Mouse (Mus musculus) Patski (cell line): ENCODE measurements around the gene Pum2. TPM values are rescaled to one million over a fixed set of nuclear protein-coding genes. Genes with fewer than 3 reads are reported as not detected.

Experiments used
- ATAC-seq: fragments of 100-300 bp; one replicate; pipeline ENCODE4 v1.8.0; 2021
- CTCF ChIA-PET: fragments of 350-600 bp; sonication (Branson Sonifier 250); formaldehyde crosslinking; loops from one replicate; lab custom pipeline; 2022; ENCODE audit warnings: inconsistent platforms; lab: Charles Lee
- POLR2A ChIA-PET: fragments of 350-600 bp; sonication (Branson Sonifier 250); formaldehyde crosslinking; loops from one replicate; lab custom pipeline; 2022; ENCODE audit warnings: antibody characterized with exemption, inconsistent platforms; lab: Charles Lee
- DNase-seq: peaks from one replicate; pipeline ENCODE4 v3.0.0-alpha.2; 2011; ENCODE audit warnings: low read depth, low spot score
- H3K27me3 ChIP-seq: fragments of 371-371 bp; one replicate; pipeline ENCODE4 v1.5.1; 2021
- CTCF ChIP-seq: fragments of 100-300 bp; IDR thresholded peaks from one replicate; pipeline ENCODE4 v1.5.1; 2021
- in situ Hi-C: fragments of 300-500 bp; cut with MboI; formaldehyde crosslinking; loops from 3 replicates; pipeline ENCODE4 v1.11.1; 2018; ENCODE audit warnings: low pct_unique_long_range_greater_than_20kb, mixed read lengths
- polyA plus RNA-seq: library from polyadenylated mRNA; unstranded; gene quantifications from one replicate; pipeline ENCODE4 v1.2.3, GENCODE M21; 2021

Gene Pum2
- polyA plus RNA-seq, 1 experiment from 2014 or later: 107 TPM

DNA sequence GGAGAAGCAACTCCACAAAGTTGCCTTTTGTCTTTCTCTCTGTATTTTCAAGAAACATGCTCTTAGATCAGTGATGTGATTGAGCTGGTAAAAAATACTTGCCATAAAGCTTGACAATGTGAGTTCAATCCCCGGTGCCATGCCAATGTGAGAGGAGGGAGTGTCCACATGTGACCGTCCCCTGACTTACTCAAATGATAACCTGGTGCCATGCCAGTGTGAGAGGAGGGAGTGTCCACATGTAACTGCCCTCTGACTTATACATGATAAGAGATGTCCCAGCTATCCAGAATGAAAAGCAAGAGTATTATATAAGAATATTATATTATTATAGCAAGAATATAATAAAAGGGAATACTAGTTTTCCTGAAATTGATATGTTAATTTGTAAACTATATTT, 34.9 kb downstream of the Pum2 start:
- in situ Hi-C loops: no loop called here
- no peaks in the 10 kb centered on the region for H3K27me3 ChIP-seq
- TF ChIP-seq CTCF: no peak
- ATAC-seq (no peak), DNase-seq (no peak)
- CTCF ChIA-PET: interaction anchor here (1.2 to 1.7 kb wide), 2 partner anchors 10 to 12 kb away, joined by 3 to 8 read pairs; no protein-coding TSS in a partner anchor
- POLR2A ChIA-PET: no interaction called here

DNA sequence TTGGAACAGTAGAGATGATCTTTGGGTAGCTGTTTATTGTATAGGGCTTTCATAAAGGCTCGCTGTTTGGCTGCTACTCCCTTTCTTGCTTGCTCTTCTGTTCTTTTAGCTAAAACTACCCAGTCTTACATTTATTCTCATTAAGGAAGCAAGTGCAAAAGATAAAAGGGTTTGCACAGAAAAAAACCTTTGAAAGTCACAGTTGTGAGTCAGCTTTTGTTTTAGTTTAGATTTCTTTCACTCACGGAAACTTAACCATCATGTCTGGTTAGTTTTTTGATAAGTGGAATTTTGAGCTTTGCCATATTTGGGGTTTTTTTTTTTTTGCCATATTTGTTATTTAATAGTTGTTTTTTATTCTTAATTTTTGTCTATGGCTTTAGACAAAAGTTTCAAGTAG, 38.7 kb downstream of the Pum2 start:
- POLR2A ChIA-PET: no interaction called here
- H3K27me3 ChIP-seq: no peaks in the 10 kb centered on the region
- no peak for TF ChIP-seq CTCF
- ATAC-seq (no peak), DNase-seq (no peak)
- in situ Hi-C loops: no loop called here
- CTCF ChIA-PET: no interaction called here

DNA sequence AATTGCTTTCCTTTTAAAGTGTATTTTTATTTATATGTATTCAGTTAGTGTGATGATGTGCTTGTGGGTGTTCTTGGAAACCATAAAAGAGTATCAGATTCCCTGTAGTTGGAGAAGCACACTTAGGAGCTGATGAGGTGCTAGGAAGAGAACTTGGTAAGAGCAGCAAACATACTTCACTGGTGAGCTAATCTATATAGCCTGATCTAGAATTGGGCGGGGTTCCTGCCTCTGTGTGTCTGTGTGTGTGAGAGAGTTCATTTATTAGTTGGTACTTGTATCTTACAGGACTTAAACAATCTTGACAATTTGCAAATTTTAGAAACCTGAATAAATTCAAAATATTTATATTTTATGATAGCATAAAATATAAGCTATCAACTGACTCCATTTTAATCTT, 42.2 kb downstream of the Pum2 start:
- no peak for TF ChIP-seq CTCF
- in situ Hi-C loops: no loop called here
- ChIA-PET CTCF (no interaction called here), POLR2A (interaction anchor here (0.6 kb wide), 1 partner anchor 41 kb away, joined by 3 read pairs; no protein-coding TSS in a partner anchor)
- ATAC-seq: no peak
- no peak for DNase-seq
- H3K27me3 ChIP-seq: no peaks in the 10 kb centered on the region

DNA sequence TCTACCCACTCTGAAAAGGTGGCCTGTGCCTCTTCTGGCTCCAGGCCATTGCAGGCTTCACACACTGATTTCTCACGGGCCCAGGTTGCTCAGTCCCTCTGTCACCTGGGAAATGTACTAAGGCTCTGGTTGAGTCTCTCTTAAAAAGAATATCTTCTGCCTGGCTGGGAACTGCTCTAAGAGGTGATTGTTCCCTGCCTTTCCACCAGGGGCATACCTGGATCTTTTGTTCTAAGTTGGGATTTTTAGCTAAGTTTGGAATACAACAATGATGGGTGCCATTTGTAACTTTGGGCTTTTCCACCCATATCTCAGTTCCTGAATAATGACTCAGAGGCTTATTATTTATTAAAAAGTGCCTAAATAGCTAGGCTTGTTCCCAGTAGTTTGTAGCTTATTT, 53.0 kb downstream of the Pum2 start:
- in situ Hi-C loops: no loop called here
- DNase-seq (no peak), ATAC-seq (no peak)
- peak; percentile 34 for TF ChIP-seq CTCF
- no peaks in the 10 kb centered on the region for H3K27me3 ChIP-seq
- CTCF ChIA-PET: interaction anchor here (1.2 kb wide), 1 partner anchor 8 kb away, joined by 4 read pairs; no protein-coding TSS in a partner anchor
- POLR2A ChIA-PET: no interaction called here

DNA sequence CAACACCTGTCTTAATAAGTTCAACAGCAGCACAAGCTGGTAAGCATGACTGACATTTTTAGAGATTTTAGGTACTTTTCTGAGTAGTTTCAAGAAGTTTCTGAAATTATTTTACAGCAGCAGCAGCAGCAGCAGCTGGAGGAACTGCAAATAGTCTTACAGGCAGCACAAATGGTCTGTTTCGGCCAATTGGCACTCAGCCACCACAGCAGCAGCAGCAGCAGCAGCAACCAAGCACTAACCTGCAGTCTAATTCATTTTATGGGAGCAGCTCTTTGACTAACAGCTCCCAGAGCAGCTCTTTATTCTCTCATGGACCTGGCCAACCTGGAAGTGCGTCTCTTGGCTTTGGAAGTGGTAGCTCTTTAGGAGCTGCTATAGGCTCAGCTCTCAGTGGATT, 54.8 kb downstream of the Pum2 start:
- no peak for ATAC-seq
- no peaks in the 10 kb centered on the region for H3K27me3 ChIP-seq
- DNase-seq: no peak
- in situ Hi-C loops: no loop called here
- CTCF ChIA-PET: interaction anchor here (1.2 kb wide), 1 partner anchor 36 kb away, joined by 3 read pairs; no protein-coding TSS in a partner anchor
- POLR2A ChIA-PET: no interaction called here
- TF ChIP-seq CTCF: no peak

DNA sequence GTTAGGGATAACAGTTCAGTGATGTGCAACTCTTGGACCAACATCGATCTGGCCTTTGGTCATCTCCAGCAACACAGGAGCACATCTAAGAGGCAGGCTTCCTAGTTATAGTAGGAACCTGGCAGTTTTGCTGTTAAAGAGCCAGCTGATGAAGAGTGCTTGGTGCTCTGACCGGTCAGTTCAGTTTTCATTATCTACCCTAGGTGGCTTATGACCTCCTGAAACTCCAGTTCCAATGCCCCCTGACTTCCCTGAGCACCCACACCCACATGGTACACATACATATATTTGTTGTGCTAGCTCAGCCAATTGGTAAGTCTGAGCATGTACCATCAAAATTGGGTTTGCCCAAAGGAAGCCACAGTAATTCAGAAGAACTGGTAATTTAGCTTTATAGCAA, 79.7 kb downstream of the Pum2 start:
- ATAC-seq (no peak), DNase-seq (no peak)
- in situ Hi-C loops: no loop called here
- TF ChIP-seq CTCF: no peak
- POLR2A ChIA-PET: no interaction called here
- no peaks in the 10 kb centered on the region for H3K27me3 ChIP-seq
- CTCF ChIA-PET: no interaction called here

DNA sequence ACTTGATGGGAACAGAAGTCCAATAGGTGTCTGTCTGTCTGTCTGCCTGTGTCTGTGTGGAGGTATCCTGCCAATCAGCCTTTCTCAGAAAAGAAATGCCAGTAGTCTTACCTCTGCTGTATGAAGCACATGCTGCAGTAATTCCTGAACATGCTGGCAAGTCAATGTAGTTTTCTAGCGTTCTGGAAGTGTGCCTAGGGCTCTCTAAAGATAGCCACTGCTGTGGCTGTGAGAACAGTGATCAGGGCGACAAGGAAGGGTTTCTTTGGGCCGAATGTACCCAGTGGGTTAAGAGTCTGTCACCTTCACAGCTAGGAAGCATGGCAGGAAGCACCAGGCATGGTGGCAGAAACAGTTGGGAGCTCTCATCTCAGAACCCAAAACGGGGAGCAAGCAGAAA, 80.2 kb downstream of the Pum2 start:
- no peaks in the 10 kb centered on the region for H3K27me3 ChIP-seq
- in situ Hi-C loops: no loop called here
- ATAC-seq (no peak), DNase-seq (no peak)
- ChIA-PET POLR2A (no interaction called here), CTCF (no interaction called here)
- no peak for TF ChIP-seq CTCF

DNA sequence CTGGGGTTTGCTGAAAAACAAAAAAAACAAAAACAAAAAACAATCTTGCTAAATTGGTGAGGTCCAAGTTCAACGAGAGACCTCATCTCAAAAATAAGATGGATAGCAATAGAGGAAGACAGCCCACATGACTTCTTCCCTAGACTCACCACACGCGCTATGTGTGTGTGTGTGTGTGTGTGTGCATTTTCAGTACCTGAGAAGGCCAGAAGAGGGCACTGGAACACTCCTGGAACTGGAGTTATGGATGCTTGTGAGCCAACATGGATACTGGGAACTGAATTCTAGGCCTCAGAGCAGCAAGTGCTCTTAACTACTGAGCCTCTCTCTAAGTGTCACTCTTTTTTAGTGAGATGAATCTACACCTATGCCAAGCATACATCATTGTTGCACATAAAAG, 84.1 kb downstream of the Pum2 start:
- in situ Hi-C loops: no loop called here
- ATAC-seq: peak; percentile 15
- no peaks in the 10 kb centered on the region for H3K27me3 ChIP-seq
- TF ChIP-seq CTCF: peak; percentile 54
- DNase-seq: no peak
- ChIA-PET CTCF (no interaction called here), POLR2A (no interaction called here)

DNA sequence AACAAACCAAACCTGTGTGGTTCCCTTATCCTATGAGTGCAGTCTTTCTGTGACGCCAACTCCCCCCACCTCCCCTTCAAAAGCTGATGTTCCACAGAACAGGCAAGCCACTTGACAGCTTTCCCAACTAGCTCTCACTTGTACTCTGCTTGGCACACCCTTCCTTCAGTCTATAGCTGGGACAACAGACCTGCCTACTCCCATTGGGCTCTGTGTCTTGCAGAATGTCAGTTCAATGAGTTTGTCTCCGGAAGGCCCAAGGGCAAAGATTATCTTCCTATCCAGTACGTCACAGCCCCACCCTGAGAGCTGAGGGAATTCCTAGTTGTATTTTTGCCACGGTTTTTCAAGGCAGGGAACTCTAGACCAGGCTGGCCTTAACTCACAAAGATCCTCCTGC, 85.2 kb downstream of the Pum2 start:
- POLR2A ChIA-PET: interaction anchor here (0.7 kb wide), 1 partner anchor 134 kb away, joined by 3 read pairs; no protein-coding TSS in a partner anchor

DNA sequence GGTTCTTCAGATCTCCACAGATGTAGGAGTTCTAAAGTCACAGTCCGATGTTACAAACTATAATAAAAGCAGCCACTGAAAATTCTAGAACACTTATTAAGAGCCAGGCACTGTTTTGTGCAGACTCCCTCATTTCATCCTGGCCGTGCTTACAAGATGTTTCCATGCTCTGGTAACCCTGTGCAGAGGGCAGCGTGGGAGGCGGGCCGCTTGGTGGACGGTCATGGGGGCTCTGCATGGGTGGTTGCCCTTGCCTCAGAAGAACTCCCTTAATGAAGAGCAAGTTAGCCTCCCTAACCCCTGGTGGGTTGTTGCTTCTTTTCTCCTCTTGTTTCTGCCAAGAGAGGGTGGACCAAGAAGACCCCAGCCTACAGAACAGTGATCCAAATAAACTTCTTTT, 85.8 kb downstream of the Pum2 start:
- CTCF ChIA-PET: no interaction called here
- no peak for ATAC-seq
- in situ Hi-C loops: loop anchor here (5.0 kb wide), 1 partner anchor 248 kb away; no protein-coding TSS in a partner anchor
- POLR2A ChIA-PET: no interaction called here
- no peak for DNase-seq
- no peak for TF ChIP-seq CTCF
- H3K27me3 ChIP-seq: no peaks in the 10 kb centered on the region

More for the DNA sequence above, 85.2 kb downstream of the Pum2 start:
- no peak for DNase-seq
- ATAC-seq: no peak
- in situ Hi-C loops: no loop called here
- no peak for TF ChIP-seq CTCF
- CTCF ChIA-PET: no interaction called here
- no peaks in the 10 kb centered on the region for H3K27me3 ChIP-seq

DNA sequence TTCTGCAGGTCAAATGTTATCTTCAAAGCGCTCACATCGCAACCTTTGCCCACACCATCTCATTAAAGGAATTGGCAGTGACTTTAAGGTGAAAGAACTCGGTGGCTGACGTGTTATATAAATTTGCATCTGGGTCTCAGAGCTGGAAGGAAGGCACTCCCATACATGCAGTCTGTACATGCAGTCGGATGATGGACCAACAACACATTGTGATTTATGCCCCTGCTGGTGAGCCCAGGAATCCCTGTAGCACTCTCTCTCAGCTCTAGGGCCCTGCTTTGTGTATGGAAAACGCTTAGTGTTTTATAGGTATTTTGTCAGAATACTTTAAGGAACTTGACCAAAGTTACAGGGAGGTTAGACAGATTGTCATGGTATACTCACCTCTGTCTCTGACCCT, 86.6 kb downstream of the Pum2 start:
- ChIA-PET CTCF (interaction anchor here (1.6 to 1.8 kb wide), 2 partner anchors 9 to 242 kb away, joined by 5 to 6 read pairs; no protein-coding TSS in a partner anchor), POLR2A (no interaction called here)
- in situ Hi-C loops: loop anchor here (5.0 kb wide), 1 partner anchor 247 kb away; no protein-coding TSS in a partner anchor
- DNase-seq: no peak
- TF ChIP-seq CTCF: no peak
- ATAC-seq: no peak
- no peaks in the 10 kb centered on the region for H3K27me3 ChIP-seq
